Mouse (Mus musculus) hindbrain, embryonic 12.5 days (tissue): ENCODE measurements around the gene Ccdc141. TPM values are rescaled to one million over a fixed set of nuclear protein-coding genes. Genes with fewer than 3 reads are reported as not detected.

ENCODE experiments used
- ATAC-seq: fragments of 200-750 bp; cut with Nextera tagmentation; 2 replicates; pipeline ENCODE4 v1.8.0; 2017; ENCODE audit warnings: moderate TSS enrichment; ENCODE audit not compliant: low FRiP score
- H3K27ac ChIP-seq: fragments of 300-500 bp; sonication (generic); 2 replicates; pipeline ENCODE4 v1.5.1; 2016; ENCODE audit warnings: mild to moderate bottlenecking
- H3K27me3 ChIP-seq: fragments of 300-500 bp; sonication (generic); 2 replicates; pipeline ENCODE4 v1.6.1; 2016; ENCODE audit warnings: mild to moderate bottlenecking
- H3K36me3 ChIP-seq: fragments of 300-500 bp; sonication (generic); 2 replicates; pipeline ENCODE4 v1.6.1; 2016; ENCODE audit warnings: mild to moderate bottlenecking
- H3K4me1 ChIP-seq: fragments of 300-500 bp; sonication (generic); 2 replicates; pipeline ENCODE4 v1.6.1; 2016
- H3K4me2 ChIP-seq: fragments of 300-500 bp; sonication (generic); replicated peaks from 2 replicates; pipeline ENCODE4 v1.6.1; 2016; ENCODE audit warnings: mild to moderate bottlenecking
- H3K4me3 ChIP-seq: fragments of 300-500 bp; sonication (generic); 2 replicates; pipeline ENCODE4 v1.5.1; 2016; ENCODE audit warnings: mild to moderate bottlenecking
- H3K9ac ChIP-seq: fragments of 300-500 bp; sonication (generic); 2 replicates; pipeline ENCODE4 v1.6.1; 2016; ENCODE audit warnings: mild to moderate bottlenecking, moderate library complexity
- H3K9me3 ChIP-seq: fragments of 300-500 bp; sonication (generic); replicated peaks from 2 replicates; pipeline ENCODE4 v1.6.1; 2016; ENCODE audit warnings: mild to moderate bottlenecking
- WGBS: fragments of 180-500 bp; shearing (Covaris S2); methylation state at CpG from one replicate; pipeline ENCODE4 v1.1.7; 2016; 5-methylcytosine and 5-hydroxymethylcytosine counted together
- polyA plus RNA-seq: library from polyadenylated mRNA; unstranded; fragments of >200 nt; fragmentation: Nextera tagmentation; extraction: Ambion mirVana; gene quantifications from 2 replicates; pipeline ENCODE4 v1.2.1, GENCODE M21; 2016

Ccdc141 gene
- polyA plus RNA-seq, 1 experiment from 2014 or later: 5.9 TPM

DNA sequence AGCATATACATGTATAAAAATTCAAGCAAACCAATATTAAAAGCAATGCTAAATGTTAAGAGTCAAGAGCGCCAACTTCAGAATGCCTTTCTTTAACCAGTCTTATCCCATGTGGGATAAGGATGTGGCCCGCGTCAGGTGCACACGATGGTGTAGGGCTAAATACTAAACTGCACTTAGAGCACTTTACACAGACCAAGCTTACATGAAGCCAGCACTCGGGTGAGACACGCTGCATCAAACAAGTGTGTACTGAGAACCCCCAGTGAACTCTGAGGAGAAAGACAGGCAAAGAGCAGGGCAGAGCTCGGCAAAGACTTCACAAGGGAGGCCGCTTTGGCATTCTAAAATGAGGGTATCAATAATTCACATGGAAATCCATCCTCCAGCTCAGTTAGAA is 19.2 kb downstream of the Ccdc141 start:
- H3K27ac ChIP-seq: no peak overlapping the region
- no peaks in the 10 kb centered on the region for H3K36me3 ChIP-seq
- no peaks in the 10 kb centered on the region for H3K27me3 ChIP-seq
- H3K9ac ChIP-seq: no peak overlapping the region
- no peak overlapping the region for H3K4me3 ChIP-seq
- H3K4me1 ChIP-seq: peaks cover 2% of the 10 kb centered on the region; the same call in 1 of the 2 replicates
- no peak; the same call in 1 of the 2 replicates for ATAC-seq
- H3K9me3 ChIP-seq: no peaks in the 10 kb centered on the region
- 94% methylated on average over 8 of the region's 8 CpGs for WGBS
- H3K4me2 ChIP-seq: no peak overlapping the region

DNA sequence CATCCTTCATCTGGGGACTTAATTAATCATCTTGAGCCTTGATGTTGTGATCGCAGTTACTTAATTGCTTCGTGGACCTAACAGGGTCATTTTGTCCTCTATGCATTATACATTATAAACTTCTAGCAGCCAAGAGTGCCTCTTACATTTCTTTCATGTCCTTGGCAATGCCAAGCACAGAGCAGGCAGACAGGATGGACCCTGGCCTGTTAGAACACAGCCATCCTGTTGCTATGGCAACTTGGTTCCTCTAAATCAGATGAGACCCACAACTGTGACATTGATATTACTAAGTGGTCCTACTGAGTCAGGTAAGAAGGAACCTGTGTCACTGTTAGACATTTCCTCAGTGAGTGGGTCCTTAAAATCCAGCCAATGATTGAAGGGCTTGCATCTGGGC is 20.9 kb downstream of the Ccdc141 start:
- H3K27ac ChIP-seq: no peak overlapping the region
- WGBS: 72% methylated on average over 2 of the region's 2 CpGs
- H3K27me3 ChIP-seq: no peaks in the 10 kb centered on the region
- H3K4me2 ChIP-seq: no peak overlapping the region
- H3K4me3 ChIP-seq: no peak overlapping the region
- no peak overlapping the region for H3K9ac ChIP-seq
- no peak for ATAC-seq
- H3K4me1 ChIP-seq: peaks cover 2% of the 10 kb centered on the region; the same call in 1 of the 2 replicates
- no peaks in the 10 kb centered on the region for H3K36me3 ChIP-seq
- no peaks in the 10 kb centered on the region for H3K9me3 ChIP-seq

DNA sequence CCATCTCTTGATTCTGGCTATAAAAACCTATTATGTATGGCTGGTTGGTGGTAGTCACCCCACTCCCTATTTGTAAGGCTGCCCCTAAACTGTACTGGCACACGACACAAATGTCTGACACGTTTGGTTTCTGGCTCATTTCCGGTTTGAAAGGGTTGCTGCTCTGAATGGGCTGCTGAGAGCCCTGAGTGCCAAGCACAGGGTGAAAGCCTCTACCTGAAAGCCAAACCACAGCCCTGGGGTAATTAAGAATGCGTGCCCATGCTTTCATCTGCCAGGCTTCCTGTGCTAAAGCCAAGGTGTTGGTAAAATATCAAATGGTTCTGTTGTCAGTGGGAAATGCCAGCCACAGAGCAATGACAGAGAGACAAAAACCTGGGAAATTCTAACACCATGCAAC is 22.2 kb downstream of the Ccdc141 start:
- Histone ChIP-seq H3K9ac (no peak overlapping the region), H3K36me3 (no peaks in the 10 kb centered on the region), H3K4me3 (no peak overlapping the region), H3K4me2 (no peak overlapping the region), H3K9me3 (no peaks in the 10 kb centered on the region), H3K27me3 (no peaks in the 10 kb centered on the region), H3K27ac (no peak overlapping the region), H3K4me1 (peaks cover 2% of the 10 kb centered on the region; the same call in 1 of the 2 replicates)
- WGBS: 67% methylated on average over 4 of the region's 4 CpGs
- no peak for ATAC-seq

DNA sequence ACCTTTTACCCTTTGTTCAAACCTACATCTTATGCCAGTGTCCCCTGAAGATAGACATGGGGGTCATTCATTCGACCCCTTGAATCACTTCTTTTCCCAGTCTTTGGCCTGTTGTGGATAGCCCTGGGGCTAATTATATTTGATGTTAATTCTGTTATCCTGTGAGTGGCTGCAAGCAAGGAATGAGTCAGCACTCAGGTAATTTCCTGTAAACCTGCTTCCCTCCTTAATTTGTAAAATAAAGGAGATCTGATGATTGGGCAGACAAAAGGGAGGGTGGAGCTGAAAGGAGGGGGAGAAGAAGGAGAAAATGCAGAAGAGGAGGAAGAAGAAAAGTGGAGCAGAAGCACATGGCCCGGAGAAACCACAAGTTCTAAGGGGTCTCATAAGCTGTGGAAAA is 23.5 kb downstream of the Ccdc141 start:
- Histone ChIP-seq H3K27me3 (no peaks in the 10 kb centered on the region), H3K9me3 (no peaks in the 10 kb centered on the region), H3K4me3 (no peak overlapping the region), H3K4me1 (peaks cover 2% of the 10 kb centered on the region; the same call in 1 of the 2 replicates), H3K27ac (no peak overlapping the region), H3K4me2 (no peak overlapping the region), H3K9ac (no peak overlapping the region), H3K36me3 (no peaks in the 10 kb centered on the region)
- ATAC-seq: no peak
- 76% methylated on average over 2 of the region's 2 CpGs for WGBS

DNA sequence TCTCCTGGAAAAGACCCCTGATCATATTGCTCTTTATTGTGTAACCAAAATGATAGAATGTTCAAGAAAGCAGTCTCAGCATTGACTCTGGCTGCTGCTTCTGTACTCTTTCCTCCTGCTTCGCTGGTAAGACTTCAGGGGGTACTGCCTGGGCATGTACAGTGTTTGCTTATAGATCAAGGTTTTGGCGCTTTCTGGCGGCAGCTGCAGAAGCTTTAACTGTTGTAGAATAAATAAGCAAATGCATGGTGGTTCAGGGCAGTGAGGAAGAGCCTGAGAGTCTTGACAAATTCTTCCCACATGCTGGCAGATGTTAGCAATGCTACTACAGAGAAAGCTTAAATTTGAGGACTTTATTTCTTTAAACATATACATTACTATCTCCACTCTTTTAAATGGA is 24.1 kb downstream of the Ccdc141 start:
- Histone ChIP-seq H3K27ac (no peak overlapping the region), H3K4me2 (no peak overlapping the region), H3K4me3 (no peak overlapping the region), H3K9me3 (no peaks in the 10 kb centered on the region), H3K4me1 (peaks cover 2% of the 10 kb centered on the region; the same call in 1 of the 2 replicates), H3K36me3 (no peaks in the 10 kb centered on the region), H3K27me3 (no peaks in the 10 kb centered on the region), H3K9ac (no peak overlapping the region)
- WGBS: 74% methylated on average over 3 of the region's 3 CpGs
- ATAC-seq: no peak

DNA sequence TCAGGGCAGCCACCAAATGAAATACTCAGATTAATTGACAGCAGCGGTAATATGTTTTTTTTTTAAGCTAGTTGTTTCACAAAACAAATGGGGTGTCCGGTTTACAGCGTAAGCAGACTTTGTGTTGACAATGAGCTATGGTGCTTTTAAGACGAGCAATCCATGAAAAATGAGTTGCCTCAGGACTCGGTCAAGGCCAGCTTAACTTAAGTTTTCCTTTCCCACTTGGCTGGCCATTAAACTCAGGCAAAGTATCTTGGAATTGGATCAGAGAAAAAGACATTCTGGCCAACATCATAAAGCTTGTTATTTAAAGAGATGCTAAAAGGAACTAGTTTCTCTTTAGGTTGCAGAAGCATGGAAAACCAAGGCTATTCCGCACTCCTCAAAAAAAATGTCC is 26.9 kb downstream of the Ccdc141 start:
- H3K27me3 ChIP-seq: no peaks in the 10 kb centered on the region
- H3K4me3 ChIP-seq: no peak overlapping the region
- 75% methylated on average over 6 of the region's 6 CpGs for WGBS
- no peaks in the 10 kb centered on the region for H3K36me3 ChIP-seq
- no peaks in the 10 kb centered on the region for H3K4me1 ChIP-seq
- no peak for ATAC-seq
- no peak overlapping the region for H3K27ac ChIP-seq
- H3K9ac ChIP-seq: no peak overlapping the region
- H3K4me2 ChIP-seq: no peak overlapping the region
- no peaks in the 10 kb centered on the region for H3K9me3 ChIP-seq

DNA sequence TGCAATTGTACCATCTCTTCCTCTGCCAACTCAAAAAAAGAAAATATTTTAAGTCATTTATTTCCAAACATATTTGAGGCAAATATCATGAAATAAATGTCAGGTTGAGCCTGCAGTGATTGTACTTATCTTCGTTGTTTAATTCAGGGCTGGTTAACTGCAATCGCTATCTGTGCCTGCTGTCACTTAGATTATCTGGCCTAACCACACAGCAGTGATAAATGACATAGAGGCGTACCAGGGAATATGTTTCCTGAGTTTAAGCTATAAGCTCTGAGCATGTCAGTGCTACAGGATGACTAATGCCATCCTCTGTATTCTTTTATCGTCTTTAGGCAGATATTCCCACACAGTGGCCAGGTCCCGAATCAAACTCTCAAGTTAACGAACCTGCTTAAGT is 31.6 kb downstream of the Ccdc141 start:
- ATAC-seq: no peak

DNA sequence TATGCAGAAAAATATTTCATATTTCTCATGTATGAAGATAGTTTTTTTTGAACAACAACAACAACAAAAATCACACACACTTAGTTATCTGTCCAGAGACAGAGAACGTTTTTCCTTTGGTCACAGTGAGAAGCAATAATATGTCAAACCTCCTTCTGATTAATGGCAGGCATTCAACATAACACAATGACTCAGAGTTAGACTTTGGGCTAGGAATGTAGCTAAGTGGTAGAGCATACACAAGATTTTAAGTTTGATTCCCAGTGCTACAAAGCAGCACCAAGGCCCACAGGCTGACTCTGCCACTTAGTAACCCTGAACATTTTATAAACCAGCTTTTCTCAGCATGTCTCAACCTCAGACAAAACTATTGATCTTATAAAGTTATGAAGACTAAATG is 35.5 kb downstream of the Ccdc141 start:
- no peaks in the 10 kb centered on the region for H3K36me3 ChIP-seq
- no peaks in the 10 kb centered on the region for H3K9me3 ChIP-seq
- H3K4me3 ChIP-seq: no peak overlapping the region
- whole genome bisulfite sequencing: 47% methylated on average over 1 of the region's 1 CpGs
- no peak overlapping the region for H3K27ac ChIP-seq
- no peak overlapping the region for H3K4me2 ChIP-seq
- H3K4me1 ChIP-seq: no peaks in the 10 kb centered on the region
- H3K9ac ChIP-seq: no peak overlapping the region
- ATAC-seq: no peak
- no peaks in the 10 kb centered on the region for H3K27me3 ChIP-seq

More for the DNA sequence above, 31.6 kb downstream of the Ccdc141 start:
- no peak overlapping the region for H3K27ac ChIP-seq
- H3K27me3 ChIP-seq: no peaks in the 10 kb centered on the region
- no peak overlapping the region for H3K4me3 ChIP-seq
- H3K9ac ChIP-seq: no peak overlapping the region
- 88% methylated on average over 6 of the region's 6 CpGs for WGBS
- H3K36me3 ChIP-seq: no peaks in the 10 kb centered on the region
- no peaks in the 10 kb centered on the region for H3K9me3 ChIP-seq
- H3K4me1 ChIP-seq: no peaks in the 10 kb centered on the region
- H3K4me2 ChIP-seq: no peak overlapping the region

DNA sequence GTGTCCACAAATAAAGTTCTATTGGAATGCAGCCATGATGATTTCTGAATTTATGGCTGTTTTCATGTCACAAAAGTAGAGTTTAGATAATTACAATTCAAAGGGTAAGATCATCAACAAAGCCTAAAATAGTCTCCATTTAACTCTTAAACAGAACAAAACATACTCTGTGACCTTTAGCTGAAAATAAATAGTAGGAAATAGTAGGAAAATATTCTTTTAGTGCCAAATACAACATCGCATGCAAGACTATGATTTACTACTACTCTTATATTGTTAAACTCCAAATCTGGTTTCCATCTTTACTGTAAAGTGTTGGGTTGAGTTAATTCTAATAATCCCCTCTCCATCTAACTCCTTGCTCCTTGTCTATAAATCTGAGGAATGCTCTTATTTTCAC is 37.0 kb downstream of the Ccdc141 start:
- no peaks in the 10 kb centered on the region for H3K27me3 ChIP-seq
- H3K9me3 ChIP-seq: no peaks in the 10 kb centered on the region
- no peak overlapping the region for H3K4me2 ChIP-seq
- 93% methylated on average over 1 of the region's 1 CpGs for WGBS
- no peak overlapping the region for H3K27ac ChIP-seq
- no peak overlapping the region for H3K4me3 ChIP-seq
- H3K4me1 ChIP-seq: no peaks in the 10 kb centered on the region
- no peaks in the 10 kb centered on the region for H3K36me3 ChIP-seq
- no peak for ATAC-seq
- H3K9ac ChIP-seq: no peak overlapping the region

DNA sequence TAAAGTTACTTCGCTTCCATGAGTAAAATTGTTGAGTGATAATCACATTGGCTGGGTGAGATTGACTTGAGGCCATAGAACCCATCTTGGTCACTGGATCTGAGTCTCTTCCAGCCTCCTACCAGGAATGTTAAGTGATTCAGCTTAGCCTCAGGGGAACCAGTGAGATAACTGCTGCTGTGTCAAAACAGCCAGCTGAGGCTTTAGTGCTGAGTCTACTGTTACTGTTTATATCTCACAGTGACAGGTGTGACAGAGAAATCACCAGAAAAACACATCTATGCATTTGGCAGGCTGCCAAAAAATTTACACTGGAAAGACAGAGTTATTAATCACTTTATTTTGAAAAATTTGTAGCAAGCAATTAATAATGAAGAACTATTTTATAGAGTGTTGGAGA is 43.5 kb downstream of the Ccdc141 start:
- H3K27ac ChIP-seq: no peak overlapping the region
- H3K4me3 ChIP-seq: no peak overlapping the region
- no peaks in the 10 kb centered on the region for H3K27me3 ChIP-seq
- no peaks in the 10 kb centered on the region for H3K9me3 ChIP-seq
- H3K4me2 ChIP-seq: no peak overlapping the region
- no peaks in the 10 kb centered on the region for H3K4me1 ChIP-seq
- H3K9ac ChIP-seq: no peak overlapping the region
- ATAC-seq: no peak
- 74% methylated on average over 1 of the region's 1 CpGs for WGBS
- no peaks in the 10 kb centered on the region for H3K36me3 ChIP-seq

DNA sequence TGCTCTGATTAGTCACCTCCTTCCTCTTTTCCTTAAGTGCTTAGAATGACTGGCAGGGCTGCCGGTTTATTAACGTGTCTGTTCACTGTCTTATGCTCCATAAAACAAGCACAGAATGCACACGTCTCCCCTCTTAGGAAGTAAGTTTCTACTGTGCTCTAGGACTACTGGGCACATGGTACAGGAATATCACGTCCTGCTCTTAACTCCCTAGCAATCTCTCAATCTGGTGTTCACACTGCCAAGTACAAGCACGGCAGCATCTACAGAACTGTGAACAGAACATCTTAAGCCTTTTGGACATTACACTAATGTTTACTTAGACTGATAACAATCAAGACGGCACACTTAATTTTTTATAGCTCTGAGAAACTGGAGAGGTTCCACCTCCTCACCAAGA is 52.3 kb downstream of the Ccdc141 start:
- WGBS: 81% methylated on average over 6 of the region's 6 CpGs

DNA sequence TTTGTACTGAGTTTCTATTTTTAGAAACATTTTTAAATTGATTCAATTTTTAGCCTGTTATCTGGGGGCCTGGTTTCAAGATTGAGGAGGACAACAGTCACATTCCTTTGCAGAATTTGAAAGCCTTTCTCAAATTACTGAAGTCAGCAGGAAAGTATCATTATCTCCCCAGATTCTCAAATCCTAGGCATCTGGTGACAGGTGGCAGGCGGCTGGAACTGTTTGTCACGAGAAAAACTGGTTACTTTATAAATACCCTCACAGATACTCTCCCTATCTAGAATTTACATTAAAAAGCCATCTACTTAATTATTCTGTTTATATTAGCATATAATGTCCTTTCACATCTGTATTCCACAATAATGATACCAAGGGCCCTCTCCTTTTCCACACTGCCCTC is 56.1 kb downstream of the Ccdc141 start:
- Histone ChIP-seq H3K4me2 (no peak overlapping the region), H3K36me3 (no peaks in the 10 kb centered on the region), H3K27me3 (no peaks in the 10 kb centered on the region), H3K9me3 (no peaks in the 10 kb centered on the region), H3K4me3 (no peak overlapping the region), H3K9ac (no peak overlapping the region), H3K4me1 (no peaks in the 10 kb centered on the region), H3K27ac (no peak overlapping the region)
- ATAC-seq: no peak
- WGBS: 62% methylated on average over 2 of the region's 2 CpGs

More for the DNA sequence above, 52.3 kb downstream of the Ccdc141 start:
- H3K9me3 ChIP-seq: no peaks in the 10 kb centered on the region
- ATAC-seq: no peak
- no peaks in the 10 kb centered on the region for H3K27me3 ChIP-seq
- H3K27ac ChIP-seq: no peak overlapping the region
- H3K4me2 ChIP-seq: no peak overlapping the region
- H3K4me1 ChIP-seq: no peaks in the 10 kb centered on the region
- no peak overlapping the region for H3K4me3 ChIP-seq
- H3K9ac ChIP-seq: no peak overlapping the region
- H3K36me3 ChIP-seq: no peaks in the 10 kb centered on the region

DNA sequence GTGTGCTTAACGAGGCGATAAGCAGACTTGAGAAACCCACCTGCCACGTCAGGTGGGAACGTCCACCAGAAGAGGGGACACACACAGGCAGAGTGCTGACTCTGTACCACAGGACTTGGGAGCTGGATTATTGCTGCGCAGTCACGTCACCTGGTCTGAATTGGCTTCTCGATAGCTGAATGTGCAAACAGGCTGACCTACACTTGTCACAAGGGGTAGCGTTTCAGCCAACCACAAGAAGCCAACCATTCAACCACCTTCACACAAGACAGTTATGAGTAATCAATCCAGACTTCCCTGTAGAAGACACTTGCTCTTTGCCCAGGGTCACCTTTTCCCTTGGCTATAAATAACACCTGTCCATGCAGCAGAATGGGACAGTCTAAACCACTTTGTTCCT is 56.6 kb downstream of the Ccdc141 start:
- Histone ChIP-seq H3K4me1 (no peaks in the 10 kb centered on the region), H3K36me3 (no peaks in the 10 kb centered on the region), H3K9me3 (no peaks in the 10 kb centered on the region), H3K4me3 (no peak overlapping the region), H3K27me3 (no peaks in the 10 kb centered on the region), H3K4me2 (no peak overlapping the region), H3K27ac (no peak overlapping the region), H3K9ac (no peak overlapping the region)
- WGBS: 88% methylated on average over 8 of the region's 8 CpGs
- ATAC-seq: no peak
